Mouse (Mus musculus): Measurements from ENCODE around the gene Parp11. TPM values are rescaled to one million over a fixed set of nuclear protein-coding genes. Genes with fewer than 3 reads are reported as not detected.

The Parp11 gene
- polyA plus RNA-seq, 1 experiment from 2014 or later: 43.6 TPM

DNA sequence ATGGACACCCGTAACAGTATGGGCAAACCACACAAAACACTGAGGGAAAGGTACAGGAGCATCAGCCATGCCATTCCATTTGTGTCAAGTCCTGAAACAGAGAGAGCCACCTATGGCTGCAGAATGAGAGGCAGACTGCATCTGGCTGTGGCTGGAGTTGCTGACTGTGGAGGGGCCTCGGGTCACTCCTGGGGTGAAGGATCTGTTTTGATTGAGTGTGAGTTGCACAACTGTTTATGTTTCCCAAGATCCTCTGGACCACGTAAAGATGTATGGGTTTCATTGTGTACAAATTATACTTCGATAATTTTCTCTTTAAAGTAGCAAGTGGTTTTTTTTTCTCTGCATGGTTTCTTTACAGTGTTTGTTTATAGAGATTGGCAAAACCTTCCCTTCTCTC lies 93.9 kb downstream of the Parp11 start:
- Histone ChIP-seq H3K27me3 (ENCODE audit: insufficient read depth, poor library complexity, severe bottlenecking) (peaks cover 29% of the 10 kb centered on the region), H3K4me3 (no peak overlapping the region), H3K27ac (no peak overlapping the region), H3K36me3 (no peaks in the 10 kb centered on the region), H3K9me3 (no peaks in the 10 kb centered on the region), H3K4me1 (replicated peaks) (0 out of 2 replicates have a peak, but pooled peaks cover 6% of the 10 kb centered on the region)
- 72% methylated on average over 4 of the region's 4 CpGs for WGBS
- DNase-seq (ENCODE audit: low spot score): no peak

DNA sequence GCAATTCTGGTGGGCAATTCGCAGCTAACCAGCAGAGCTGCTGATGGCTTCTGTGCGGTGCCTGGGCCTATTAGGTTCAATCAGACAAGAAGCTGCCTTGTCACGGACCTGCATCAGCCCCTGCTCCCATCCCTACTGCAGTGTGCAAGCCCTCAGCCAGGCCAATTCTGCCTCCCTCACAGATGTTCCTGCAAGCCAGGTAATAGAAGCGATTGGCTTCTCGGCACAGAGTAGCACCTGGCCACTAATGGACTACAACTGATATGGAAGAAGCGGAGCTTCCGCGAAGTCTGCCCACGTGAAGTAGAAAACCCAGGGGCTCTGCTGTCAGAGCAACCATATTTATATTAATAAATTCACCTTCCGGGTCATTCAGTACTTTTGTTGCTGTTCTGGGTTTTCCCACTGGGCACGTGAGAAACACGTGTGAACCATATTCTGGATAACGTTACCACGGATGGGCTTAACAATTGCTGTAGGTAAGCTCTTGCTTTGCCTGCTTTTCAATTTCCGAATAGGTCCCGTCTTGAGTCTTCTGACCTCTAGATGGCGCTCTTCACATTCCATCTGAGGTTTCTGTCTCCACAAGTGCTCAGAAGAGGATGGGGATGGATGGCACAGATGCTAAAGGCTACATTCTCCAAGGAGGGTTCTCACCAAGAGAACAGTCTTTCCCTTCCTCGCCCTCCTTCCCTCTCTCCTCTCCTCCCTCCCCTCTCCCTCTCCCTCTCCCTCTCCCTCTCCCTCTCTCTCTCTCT lies 95.2 kb downstream of the Parp11 start:
- Histone ChIP-seq H3K27ac (no peak overlapping the region), H3K4me1 (replicated peaks) (0 out of 2 replicates have a peak, but pooled peaks cover 6% of the 10 kb centered on the region), H3K9me3 (no peaks in the 10 kb centered on the region), H3K4me3 (no peak overlapping the region), H3K36me3 (no peaks in the 10 kb centered on the region), H3K27me3 (ENCODE audit: insufficient read depth, poor library complexity, severe bottlenecking) (peaks cover 29% of the 10 kb centered on the region)
- peak; percentile 60 for DNase-seq (ENCODE audit: low spot score)
- 38% methylated on average over 18 of the region's 18 CpGs for WGBS

Other genes starting within 250 kb of the Parp11 start
- gene Cracr2a, start 114.5 kb downstream of the Parp11 start, polyA plus RNA-seq (2016; fragmentation: Nextera tagmentation; extraction: Ambion mirVana): 1.0 and 1.1 TPM in 2 replicates